Mouse (Mus musculus) heart, embryonic 11.5 days (tissue): Measurements from ENCODE around the gene Pepd. TPM values are rescaled to one million over a fixed set of nuclear protein-coding genes. Genes with fewer than 3 reads are reported as not detected.
A peak's percentile ranks its signal among the peaks of the same experiment; 100 is the strongest.

Experiments
- ATAC-seq: fragments of 200-750 bp; cut with Nextera tagmentation; replicated peaks from 2 replicates; pipeline ENCODE4 v1.8.0; 2017; ENCODE audit warnings: moderate library complexity; ENCODE audit not compliant: insufficient number of reproducible peaks, low FRiP score, low TSS enrichment
- H3K27ac ChIP-seq: fragments of 300-500 bp; sonication (generic); 2 replicates; pipeline ENCODE4 v1.5.1; 2014; ENCODE audit warnings: mild to moderate bottlenecking, low read depth, low read length
- H3K27me3 ChIP-seq: fragments of 300-500 bp; sonication (generic); 2 replicates; pipeline ENCODE4 v1.6.1; 2014; ENCODE audit warnings: mild to moderate bottlenecking, low read length, mixed read lengths; ENCODE audit not compliant: control insufficient read depth, insufficient read depth
- H3K36me3 ChIP-seq: fragments of 300-500 bp; sonication (generic); 2 replicates; pipeline ENCODE4 v1.6.1; 2014; ENCODE audit warnings: mild to moderate bottlenecking, low read length, moderate library complexity, mixed read lengths; ENCODE audit not compliant: control insufficient read depth, insufficient read depth
- H3K4me1 ChIP-seq: fragments of 300-500 bp; sonication (generic); 2 replicates; pipeline ENCODE4 v1.6.1; 2014; ENCODE audit warnings: low read length; ENCODE audit not compliant: control insufficient read depth, insufficient read depth
- H3K4me2 ChIP-seq: fragments of 300-500 bp; sonication (generic); 2 replicates; pipeline ENCODE4 v1.6.1; 2014; ENCODE audit warnings: mild to moderate bottlenecking, moderate library complexity
- H3K4me3 ChIP-seq: fragments of 300-500 bp; sonication (generic); 2 replicates; pipeline ENCODE4 v1.5.1; 2014; ENCODE audit warnings: low read depth, low read length
- H3K9ac ChIP-seq: fragments of 300-500 bp; sonication (generic); 2 replicates; pipeline ENCODE4 v1.6.1; 2014; ENCODE audit warnings: mild to moderate bottlenecking, low read depth, low read length, moderate library complexity
- H3K9me3 ChIP-seq: fragments of 300-500 bp; sonication (generic); replicated peaks from 2 replicates; pipeline ENCODE4 v1.6.1; 2016; ENCODE audit warnings: low read length; ENCODE audit not compliant: control insufficient read depth
- WGBS: fragments of 180-500 bp; shearing (Covaris S2); extraction: QIAGEN DNeasy Blood & Tissue Kit; methylation state at CpG from one replicate; pipeline ENCODE4 v1.1.7; 2014; ENCODE audit not compliant: insufficient replicate concordance; 5-methylcytosine and 5-hydroxymethylcytosine counted together
- polyA plus RNA-seq: library from polyadenylated mRNA; unstranded; fragments of >200 nt; fragmentation: Nextera tagmentation; extraction: Ambion mirVana; gene quantifications from 2 replicates; pipeline ENCODE4 v1.2.1, GENCODE M21; 2014

Gene Pepd
- polyA plus RNA-seq, 1 experiment from 2014 or later, result 54.0 TPM

GRCm38 (mm10) chr7:35053161-35053560 lies 141.0 kb downstream of the Pepd start:
- Histone ChIP-seq H3K9me3 (no peaks in the 10 kb centered on the region), H3K27ac (no peak overlapping the region), H3K4me2 (no peak overlapping the region), H3K9ac (no peak overlapping the region), H3K4me3 (no peak overlapping the region), H3K4me1 (peaks cover 11% of the 10 kb centered on the region), H3K27me3 (no peaks in the 10 kb centered on the region), H3K36me3 (peaks cover 7% of the 10 kb centered on the region)
- no peak for ATAC-seq
- 94% methylated on average over 3 of the region's 3 CpGs for WGBS

DNA sequence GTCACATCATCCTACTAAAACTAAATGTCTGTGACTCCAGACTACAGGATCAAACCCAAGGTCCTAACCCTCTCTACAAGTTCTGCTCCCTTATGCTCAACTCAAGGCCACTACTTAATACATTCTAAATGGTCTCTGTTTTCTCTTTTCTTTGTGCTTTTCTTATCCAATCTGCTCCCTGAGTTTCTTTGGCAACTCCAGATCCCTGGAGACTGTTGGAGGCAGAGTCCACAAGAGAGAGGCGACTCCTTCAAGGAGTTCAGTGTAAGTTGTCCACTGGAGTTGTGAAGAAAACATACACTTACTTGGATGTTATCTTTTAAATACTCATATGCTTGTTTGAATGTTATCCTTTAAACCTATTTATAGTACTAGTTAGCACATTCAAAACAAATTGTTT lies 142.1 kb downstream of the Pepd start:
- Histone ChIP-seq H3K9ac (no peak overlapping the region), H3K4me2 (no peak overlapping the region), H3K36me3 (peaks cover 7% of the 10 kb centered on the region), H3K27ac (no peak overlapping the region), H3K4me3 (no peak overlapping the region), H3K4me1 (peaks cover 11% of the 10 kb centered on the region), H3K27me3 (no peaks in the 10 kb centered on the region), H3K9me3 (no peaks in the 10 kb centered on the region)
- no peak for ATAC-seq
- WGBS, result 81% methylated on average over 1 of the region's 1 CpGs

DNA sequence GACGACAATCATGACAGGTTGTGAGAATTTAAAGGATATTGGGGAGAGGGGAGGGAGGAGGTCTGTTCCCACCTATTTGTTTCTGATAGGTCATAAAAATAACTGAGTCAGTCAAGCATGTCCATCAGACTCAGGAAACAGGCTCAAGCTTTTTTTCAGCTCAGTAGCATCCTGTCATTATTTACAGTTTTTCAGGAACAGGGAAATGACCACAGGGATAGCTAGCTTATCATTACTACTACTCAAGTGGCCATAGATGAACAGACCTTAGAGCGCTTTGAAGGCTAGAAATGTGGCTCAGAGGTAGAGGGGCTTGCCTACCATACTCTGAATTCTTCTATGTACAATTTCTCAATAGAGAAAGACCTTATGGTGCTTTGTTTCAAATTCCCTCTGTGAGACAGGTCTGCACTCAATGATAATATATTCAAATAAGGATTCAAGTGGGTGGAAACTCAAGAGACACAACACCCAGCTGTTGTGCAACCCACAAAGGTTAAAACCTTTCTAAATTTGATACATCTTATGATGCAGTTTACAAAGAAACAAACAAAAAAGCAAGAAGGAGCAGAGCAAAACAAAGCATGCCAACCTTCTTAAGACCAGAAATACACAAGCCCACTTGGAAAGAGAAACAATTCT lies 142.9 kb downstream of the Pepd start:
- H3K27me3 ChIP-seq, result no peaks in the 10 kb centered on the region
- peak overlapping the region; percentile 99 for H3K4me3 ChIP-seq
- no peak for ATAC-seq
- WGBS, result 48% methylated on average over 2 of the region's 2 CpGs
- H3K4me2 ChIP-seq, result peak overlapping the region; percentile 91
- H3K27ac ChIP-seq, result no peak overlapping the region; the same call in 1 of the 2 replicates
- peaks cover 7% of the 10 kb centered on the region for H3K36me3 ChIP-seq
- H3K9me3 ChIP-seq, result no peaks in the 10 kb centered on the region
- H3K9ac ChIP-seq, result peak overlapping the region; percentile 91
- peaks cover 11% of the 10 kb centered on the region for H3K4me1 ChIP-seq

DNA sequence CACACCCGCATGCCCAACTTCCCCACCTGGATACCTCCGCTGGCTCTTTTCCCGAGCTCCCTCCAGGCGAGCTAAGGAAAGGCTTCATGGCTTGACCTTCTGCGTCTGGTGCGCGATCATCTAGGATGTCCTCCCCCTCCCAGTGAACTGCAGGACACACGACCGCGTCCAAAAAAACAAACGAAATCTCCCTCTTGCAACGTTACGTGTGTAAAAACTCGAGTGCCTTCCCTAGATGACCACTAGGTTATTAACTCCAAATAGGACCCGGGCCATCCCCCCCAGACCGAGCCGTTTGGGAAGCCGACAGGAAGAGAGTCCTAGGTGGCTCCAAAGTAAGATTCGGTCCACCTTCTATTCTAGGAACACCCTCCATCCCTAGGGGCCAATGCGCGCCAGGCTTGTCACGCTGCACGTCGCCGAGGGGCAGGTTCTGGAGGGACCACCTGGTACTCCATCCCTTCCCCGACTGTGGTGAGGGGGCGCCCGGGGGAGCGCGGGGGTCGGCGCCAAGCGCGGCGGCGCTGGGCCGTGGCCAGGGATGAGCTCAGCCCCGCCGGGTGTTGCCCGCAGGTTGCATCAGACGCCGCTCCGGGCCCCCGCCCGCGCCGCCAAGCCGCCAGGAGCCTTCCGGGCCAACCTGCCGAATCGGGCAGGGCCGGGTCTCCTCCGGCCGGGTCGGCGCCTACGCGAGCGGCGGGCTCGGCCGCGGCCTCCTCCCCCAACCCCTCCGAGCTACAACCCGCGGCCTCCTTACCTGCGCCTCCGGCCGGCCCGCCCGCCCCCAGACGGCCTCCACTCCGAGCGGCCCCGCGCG lies 143.6 kb downstream of the Pepd start:
- ATAC-seq, result peak; percentile 80
- H3K36me3 ChIP-seq, result 0 out of 2 replicates have a peak, but pooled peaks cover 2% of the 10 kb centered on the region
- under 1% methylated on average over 56 of the region's 77 CpGs for WGBS

GRCm38 (mm10) chr7:35056436-35056864 lies 144.3 kb downstream of the Pepd start, which contains the start of gene Cebpg:
Gene Cebpg (minus strand): TSS chr7:35056573.
- H3K9ac ChIP-seq, result peak within 1 kb of the TSS; percentile 91
- H3K27me3 ChIP-seq, result no peaks in the 10 kb centered on the region
- peaks cover 11% of the 10 kb centered on the region for H3K4me1 ChIP-seq
- 1% methylated on average over 43 of the region's 53 CpGs for WGBS
- peak; percentile 98 for ATAC-seq
- peak within 1 kb of the TSS; percentile 91 for H3K4me2 ChIP-seq
- H3K36me3 ChIP-seq, result no peaks in the 10 kb centered on the region
- no peaks in the 10 kb centered on the region for H3K9me3 ChIP-seq
- peak within 1 kb of the TSS; percentile 99 for H3K4me3 ChIP-seq
- H3K27ac ChIP-seq, result peak within 1 kb of the TSS; percentile 84

More for the DNA sequence above, 143.6 kb downstream of the Pepd start:
- peak overlapping the region; percentile 91 for H3K4me2 ChIP-seq
- no peaks in the 10 kb centered on the region for H3K27me3 ChIP-seq
- H3K4me1 ChIP-seq, result peaks cover 11% of the 10 kb centered on the region
- H3K9me3 ChIP-seq, result no peaks in the 10 kb centered on the region
- H3K27ac ChIP-seq, result peak overlapping the region; percentile 84
- H3K4me3 ChIP-seq, result peak overlapping the region; percentile 99
- peak overlapping the region; percentile 91 for H3K9ac ChIP-seq

DNA sequence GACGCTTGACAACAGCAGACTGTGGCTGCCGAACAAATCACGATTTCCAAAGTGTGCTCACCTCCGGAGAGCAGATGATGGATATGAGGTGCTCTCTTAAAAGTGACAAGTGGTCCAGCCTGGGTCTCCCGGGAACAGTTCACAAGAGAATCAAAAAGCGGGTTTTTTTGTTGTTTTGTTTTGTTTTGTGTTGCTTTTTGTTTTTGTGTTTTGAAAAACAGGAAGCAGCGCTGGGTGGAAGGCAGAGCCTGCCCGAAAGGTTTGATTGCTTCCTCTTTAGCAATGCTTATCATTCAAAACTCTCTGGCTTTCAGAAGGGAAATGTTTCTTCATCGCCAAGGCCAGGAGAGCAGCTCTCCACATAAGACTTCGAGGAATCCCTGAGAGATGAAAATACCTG lies 144.8 kb downstream of the Pepd start:
- Histone ChIP-seq H3K9me3 (no peaks in the 10 kb centered on the region), H3K27me3 (no peaks in the 10 kb centered on the region), H3K27ac (peak overlapping the region; percentile 68; the same call in 1 of the 2 replicates), H3K9ac (peak overlapping the region; percentile 39), H3K4me2 (peak overlapping the region; percentile 91), H3K4me1 (peaks cover 11% of the 10 kb centered on the region), H3K36me3 (no peaks in the 10 kb centered on the region), H3K4me3 (peak overlapping the region; percentile 99)
- no peak for ATAC-seq
- 14% methylated on average over 10 of the region's 10 CpGs for WGBS

- ATAC-seq, result no peak
- Histone ChIP-seq H3K27me3 (no peaks in the 10 kb centered on the region), H3K4me2 (no peak overlapping the region), H3K9me3 (no peaks in the 10 kb centered on the region), H3K27ac (no peak overlapping the region), H3K4me1 (peaks cover 11% of the 10 kb centered on the region), H3K36me3 (no peaks in the 10 kb centered on the region), H3K4me3 (no peak overlapping the region), H3K9ac (no peak overlapping the region)
- 64% methylated on average over 4 of the region's 4 CpGs for WGBS
Observed at GRCm38 (mm10) chr7:35057569-35057968, 145.4 kb downstream of the Pepd start.

- no peak for ATAC-seq
- WGBS, result 55% methylated on average over 1 of the region's 1 CpGs
- no peaks in the 10 kb centered on the region for H3K27me3 ChIP-seq
- no peak overlapping the region for H3K4me3 ChIP-seq
- no peak overlapping the region for H3K27ac ChIP-seq
- no peaks in the 10 kb centered on the region for H3K9me3 ChIP-seq
- no peak overlapping the region for H3K4me2 ChIP-seq
- H3K9ac ChIP-seq, result no peak overlapping the region
- peaks cover 11% of the 10 kb centered on the region for H3K4me1 ChIP-seq
- H3K36me3 ChIP-seq, result no peaks in the 10 kb centered on the region
Observed at GRCm38 (mm10) chr7:35058329-35058728, 146.2 kb downstream of the Pepd start.
